Mouse (Mus musculus) stomach, postnatal 0 days (tissue): ENCODE results near the gene AC109138.7. TPM values are rescaled to one million over a fixed set of nuclear protein-coding genes. Genes with fewer than 3 reads are reported as not detected.

Experiments
- ATAC-seq: fragments of 200-750 bp; cut with Nextera tagmentation; 2 replicates; pipeline ENCODE4 v1.8.0; 2017; ENCODE audit not compliant: low FRiP score, low TSS enrichment
- DNase-seq: peaks from one replicate; pipeline ENCODE4 v3.0.0-alpha.2; 2016; ENCODE audit warnings: low spot score
- H3K27ac ChIP-seq: fragments of 300-500 bp; sonication (generic); replicated peaks from 2 replicates; pipeline ENCODE4 v1.5.1; 2014; ENCODE audit warnings: mild to moderate bottlenecking, control low read depth
- H3K27me3 ChIP-seq: fragments of 300-500 bp; sonication (generic); 2 replicates; pipeline ENCODE4 v1.6.1; 2014; ENCODE audit warnings: low read length; ENCODE audit not compliant: control insufficient read depth, insufficient read depth
- H3K36me3 ChIP-seq: fragments of 300-500 bp; sonication (generic); 2 replicates; pipeline ENCODE4 v1.6.1; 2014; ENCODE audit warnings: low read length, mixed read lengths; ENCODE audit not compliant: control insufficient read depth, insufficient read depth
- H3K4me1 ChIP-seq: fragments of 300-500 bp; sonication (generic); replicated peaks from 2 replicates; pipeline ENCODE4 v1.6.1; 2014; ENCODE audit warnings: antibody characterized with exemption; ENCODE audit not compliant: control insufficient read depth, insufficient read depth
- H3K4me2 ChIP-seq: fragments of 300-500 bp; sonication (generic); replicated peaks from 2 replicates; pipeline ENCODE4 v1.6.1; 2014; ENCODE audit warnings: low read depth, mild to moderate bottlenecking, control low read depth, moderate library complexity
- H3K4me3 ChIP-seq: fragments of 300-500 bp; sonication (generic); 2 replicates; pipeline ENCODE4 v1.5.1; 2014; ENCODE audit warnings: low read depth, low read length, control low read depth
- H3K9ac ChIP-seq: fragments of 300-500 bp; sonication (generic); 2 replicates; pipeline ENCODE4 v1.6.1; 2014; ENCODE audit warnings: mild to moderate bottlenecking, low read length, control low read depth, mixed read lengths
- H3K9me3 ChIP-seq: fragments of 300-500 bp; sonication (generic); 2 replicates; pipeline ENCODE4 v1.6.1; 2016; ENCODE audit warnings: low read length; ENCODE audit not compliant: control insufficient read depth
- CTCF ChIP-seq: IDR thresholded peaks from 2 replicates; pipeline ENCODE4 v1.5.1; 2016; ENCODE audit warnings: antibody characterized with exemption, low read depth, mild to moderate bottlenecking, moderate library complexity
- EP300 ChIP-seq: optimal IDR thresholded peaks from 2 replicates; pipeline ENCODE3; 2016; ENCODE audit warnings: antibody characterized with exemption
- WGBS: fragments of 180-500 bp; shearing (Covaris S2); extraction: QIAGEN DNeasy Blood & Tissue Kit; methylation state at CpG from one replicate; pipeline ENCODE4 v1.1.7; 2014; 5-methylcytosine and 5-hydroxymethylcytosine counted together
- polyA plus RNA-seq: library from polyadenylated mRNA; unstranded; fragments of >200 nt; fragmentation: Nextera tagmentation; extraction: Ambion mirVana; gene quantifications from 2 replicates; pipeline ENCODE4 v1.2.1, GENCODE M21; 2015

Gene AC109138.7
- polyA plus RNA-seq, 1 experiment from 2014 or later = not detected

GRCm38 (mm10) chr19:4202149-4202548 is 12.0 kb upstream of the AC109138.7 start:
- no peaks in the 10 kb centered on the region for H3K9me3 ChIP-seq

GRCm38 (mm10) chr19:4203148-4203547 is 11.0 kb upstream of the AC109138.7 start:
- no peak for ATAC-seq
- H3K27ac ChIP-seq = no peak overlapping the region
- H3K9me3 ChIP-seq = no peaks in the 10 kb centered on the region
- no peak overlapping the region for H3K4me2 ChIP-seq
- TF ChIP-seq CTCF (peak; percentile 17; the same call in 1 of the 2 replicates), EP300 (no peak)
- no peak overlapping the region for H3K9ac ChIP-seq
- no peaks in the 10 kb centered on the region; the same call in 1 of the 2 replicates for H3K27me3 ChIP-seq
- H3K4me3 ChIP-seq = no peak overlapping the region
- no peaks in the 10 kb centered on the region for H3K36me3 ChIP-seq
- no peak for DNase-seq
- peaks cover 4% of the 10 kb centered on the region for H3K4me1 ChIP-seq
- 69% methylated on average over 3 of the region's 3 CpGs for WGBS

More at GRCm38 (mm10) chr19:4202149-4202548, 12.0 kb upstream of the AC109138.7 start:
- H3K36me3 ChIP-seq = no peaks in the 10 kb centered on the region
- no peak for ATAC-seq
- peak overlapping the region; percentile 65; the same call in 1 of the 2 replicates for H3K27ac ChIP-seq
- H3K9ac ChIP-seq = peak overlapping the region; percentile 70
- TF ChIP-seq EP300 (no peak), CTCF (no peak)
- H3K4me2 ChIP-seq = peak overlapping the region; percentile 92
- H3K4me3 ChIP-seq = peak overlapping the region; percentile 54
- DNase-seq = no peak
- WGBS = 30% methylated on average over 7 of the region's 7 CpGs
- H3K27me3 ChIP-seq = no peaks in the 10 kb centered on the region; the same call in 1 of the 2 replicates
- H3K4me1 ChIP-seq = peaks cover 4% of the 10 kb centered on the region

- WGBS = 64% methylated on average over 13 of the region's 13 CpGs
- no peaks in the 10 kb centered on the region for H3K9me3 ChIP-seq
- H3K27me3 ChIP-seq = no peaks in the 10 kb centered on the region; the same call in 1 of the 2 replicates
- TF ChIP-seq EP300 (no peak), CTCF (no peak)
- no peak for DNase-seq
- H3K9ac ChIP-seq = no peak overlapping the region
- no peak for ATAC-seq
- no peak overlapping the region for H3K27ac ChIP-seq
- H3K4me1 ChIP-seq = peaks cover 4% of the 10 kb centered on the region
- no peak overlapping the region for H3K4me2 ChIP-seq
- H3K36me3 ChIP-seq = no peaks in the 10 kb centered on the region
- H3K4me3 ChIP-seq = no peak overlapping the region
Observed at GRCm38 (mm10) chr19:4203604-4204326, 10.4 kb upstream of the AC109138.7 start.

GRCm38 (mm10) chr19:4204889-4205288 is 9.3 kb upstream of the AC109138.7 start:
- ATAC-seq = no peak
- Histone ChIP-seq H3K4me2 (no peak overlapping the region), H3K9ac (no peak overlapping the region), H3K9me3 (no peaks in the 10 kb centered on the region), H3K4me3 (no peak overlapping the region), H3K4me1 (peaks cover 4% of the 10 kb centered on the region), H3K27me3 (no peaks in the 10 kb centered on the region; the same call in 1 of the 2 replicates), H3K27ac (no peak overlapping the region), H3K36me3 (no peaks in the 10 kb centered on the region)
- no peak for DNase-seq
- TF ChIP-seq CTCF (peak; percentile 38), EP300 (no peak)
- WGBS = 51% methylated on average over 4 of the region's 4 CpGs

- Histone ChIP-seq H3K9ac (no peak overlapping the region), H3K9me3 (no peaks in the 10 kb centered on the region), H3K27me3 (no peaks in the 10 kb centered on the region; the same call in 1 of the 2 replicates), H3K4me2 (no peak overlapping the region), H3K36me3 (no peaks in the 10 kb centered on the region), H3K4me1 (no peaks in the 10 kb centered on the region), H3K4me3 (no peak overlapping the region), H3K27ac (no peak overlapping the region)
- 0% methylated on average over 2 of the region's 2 CpGs for WGBS
- peak; percentile 69; the same call in 1 of the 2 replicates for ATAC-seq
- DNase-seq = peak; percentile 85
- peak; percentile 99 for TF ChIP-seq CTCF
- no peak for TF ChIP-seq EP300
Observed at GRCm38 (mm10) chr19:4206971-4207370, 7.2 kb upstream of the AC109138.7 start.

- H3K4me1 ChIP-seq = no peaks in the 10 kb centered on the region; the same call in 1 of the 2 replicates
- no peak overlapping the region for H3K27ac ChIP-seq
- DNase-seq (no peak), ATAC-seq (0 out of 2 replicates have a peak, but pooled peaks have one; percentile 4)
- H3K4me2 ChIP-seq = no peak overlapping the region
- WGBS = 75% methylated on average over 5 of the region's 5 CpGs
- no peaks in the 10 kb centered on the region; the same call in 1 of the 2 replicates for H3K27me3 ChIP-seq
- no peak overlapping the region for H3K9ac ChIP-seq
- TF ChIP-seq CTCF = no peak
- TF ChIP-seq EP300 = no peak
- H3K36me3 ChIP-seq = no peaks in the 10 kb centered on the region
- no peak overlapping the region for H3K4me3 ChIP-seq
- no peaks in the 10 kb centered on the region for H3K9me3 ChIP-seq
Observed at GRCm38 (mm10) chr19:4208563-4208962, 5.6 kb upstream of the AC109138.7 start.
